Mouse (Mus musculus) hindbrain, postnatal 0 days (tissue): ENCODE results near the gene 1500009L16Rik. TPM values are rescaled to one million over a fixed set of nuclear protein-coding genes. Genes with fewer than 3 reads are reported as not detected.

Experiments used
- ATAC-seq: fragments of 200-750 bp; cut with Nextera tagmentation; 2 replicates; pipeline ENCODE4 v1.8.0; 2017; ENCODE audit warnings: mild to moderate bottlenecking, moderate TSS enrichment, moderate library complexity
- DNase-seq: peaks from one replicate; pipeline ENCODE4 v3.0.0-alpha.2; 2015; ENCODE audit warnings: low spot score
- H3K27ac ChIP-seq: fragments of 300-500 bp; sonication (generic); 2 replicates; pipeline ENCODE4 v1.5.1; 2014; ENCODE audit warnings: mild to moderate bottlenecking
- H3K27me3 ChIP-seq: fragments of 300-500 bp; sonication (generic); 2 replicates; pipeline ENCODE4 v1.6.1; 2014; ENCODE audit warnings: low read length, mixed read lengths; ENCODE audit not compliant: insufficient read depth
- H3K36me3 ChIP-seq: fragments of 300-500 bp; sonication (generic); 2 replicates; pipeline ENCODE4 v1.6.1; 2014; ENCODE audit warnings: low read length, mixed read lengths; ENCODE audit not compliant: insufficient read depth
- H3K4me1 ChIP-seq: fragments of 300-500 bp; sonication (generic); 2 replicates; pipeline ENCODE4 v1.6.1; 2014; ENCODE audit warnings: antibody characterized with exemption, low read length, mixed read lengths; ENCODE audit not compliant: insufficient read depth
- H3K4me2 ChIP-seq: fragments of 300-500 bp; sonication (generic); 2 replicates; pipeline ENCODE4 v1.6.1; 2014; ENCODE audit warnings: low read depth, mild to moderate bottlenecking, low read length, moderate library complexity, mixed read lengths
- H3K4me3 ChIP-seq: fragments of 300-500 bp; sonication (generic); 2 replicates; pipeline ENCODE4 v1.5.1; 2014; ENCODE audit warnings: low read length
- H3K9ac ChIP-seq: fragments of 300-500 bp; sonication (generic); replicated peaks from 2 replicates; pipeline ENCODE4 v1.6.1; 2014; ENCODE audit warnings: mild to moderate bottlenecking, low read length, moderate library complexity, mixed read lengths
- H3K9me3 ChIP-seq: fragments of 300-500 bp; sonication (generic); 2 replicates; pipeline ENCODE4 v1.6.1; 2016; ENCODE audit warnings: low read length, mixed read lengths
- CTCF ChIP-seq: IDR thresholded peaks from 2 replicates; pipeline ENCODE4 v1.5.1; 2016; ENCODE audit warnings: antibody characterized with exemption, control low read depth, low read depth
- WGBS: fragments of 180-500 bp; shearing (Covaris S2); extraction: QIAGEN DNeasy Blood & Tissue Kit; methylation state at CpG from one replicate; pipeline ENCODE4 v1.1.7; 2014; 5-methylcytosine and 5-hydroxymethylcytosine counted together
- polyA plus RNA-seq: library from polyadenylated mRNA; unstranded; fragments of >200 nt; fragmentation: Nextera tagmentation; extraction: Ambion mirVana; gene quantifications from 2 replicates; pipeline ENCODE4 v1.2.1, GENCODE M21; 2015
- total RNA-seq: library from RNA; depleted of rRNA; stranded (reverse); fragments of >200 nt; gene quantifications from 2 replicates; pipeline ENCODE4 v1.2.3, GENCODE M21; 2014

The 1500009L16Rik gene
- total and polyA plus RNA-seq, 2 experiments from 2014 or later, result 37.6 to 108 TPM

- no peak for TF ChIP-seq CTCF
- Histone ChIP-seq H3K9ac (no peak overlapping the region), H3K27ac (no peak overlapping the region), H3K36me3 (no peaks in the 10 kb centered on the region), H3K4me1 (peaks cover 5% of the 10 kb centered on the region; the same call in 1 of the 2 replicates), H3K27me3 (no peaks in the 10 kb centered on the region), H3K4me3 (no peak overlapping the region), H3K4me2 (no peak overlapping the region), H3K9me3 (no peaks in the 10 kb centered on the region)
- 73% methylated on average over 6 of the region's 6 CpGs for WGBS
- ATAC-seq (no peak), DNase-seq (no peak)
Observed at GRCm38 (mm10) chr10:83728529-83728928, 5.9 kb downstream of the 1500009L16Rik start.

GRCm38 (mm10) chr10:83729076-83729475 lies 6.4 kb downstream of the 1500009L16Rik start:
- Histone ChIP-seq H3K4me2 (no peak overlapping the region), H3K27ac (no peak overlapping the region), H3K36me3 (no peaks in the 10 kb centered on the region), H3K9me3 (no peaks in the 10 kb centered on the region), H3K27me3 (no peaks in the 10 kb centered on the region), H3K9ac (no peak overlapping the region), H3K4me1 (no peaks in the 10 kb centered on the region; the same call in 1 of the 2 replicates), H3K4me3 (no peak overlapping the region)
- WGBS, result 84% methylated on average over 3 of the region's 3 CpGs
- ATAC-seq, result no peak; the same call in 1 of the 2 replicates
- no peak for DNase-seq
- TF ChIP-seq CTCF, result no peak

- H3K9me3 ChIP-seq, result no peaks in the 10 kb centered on the region
- ATAC-seq, result peak; percentile 70
- H3K4me3 ChIP-seq, result no peak overlapping the region
- TF ChIP-seq CTCF, result peak; percentile 95
- 37% methylated on average over 7 of the region's 7 CpGs for WGBS
- peak; percentile 89 for DNase-seq
- H3K4me2 ChIP-seq, result no peak overlapping the region
- H3K9ac ChIP-seq, result no peak overlapping the region
- H3K27ac ChIP-seq, result no peak overlapping the region
- no peaks in the 10 kb centered on the region for H3K27me3 ChIP-seq
- H3K4me1 ChIP-seq, result no peaks in the 10 kb centered on the region; the same call in 1 of the 2 replicates
- no peaks in the 10 kb centered on the region for H3K36me3 ChIP-seq
Observed at GRCm38 (mm10) chr10:83729492-83729891, 6.8 kb downstream of the 1500009L16Rik start.

GRCm38 (mm10) chr10:83733725-83734124 lies 11.1 kb downstream of the 1500009L16Rik start:
- H3K36me3 ChIP-seq, result no peaks in the 10 kb centered on the region
- ATAC-seq (no peak), DNase-seq (no peak)
- no peaks in the 10 kb centered on the region; the same call in 1 of the 2 replicates for H3K4me1 ChIP-seq
- H3K27me3 ChIP-seq, result no peaks in the 10 kb centered on the region
- TF ChIP-seq CTCF, result no peak
- H3K27ac ChIP-seq, result no peak overlapping the region
- no peak overlapping the region for H3K4me2 ChIP-seq
- H3K4me3 ChIP-seq, result no peak overlapping the region
- WGBS, result 89% methylated on average over 4 of the region's 4 CpGs
- H3K9me3 ChIP-seq, result no peaks in the 10 kb centered on the region
- H3K9ac ChIP-seq, result no peak overlapping the region

GRCm38 (mm10) chr10:83738996-83739655 lies 16.5 kb downstream of the 1500009L16Rik start:
- 88% methylated on average over 15 of the region's 15 CpGs for WGBS
- H3K9ac ChIP-seq, result no peak overlapping the region
- no peak overlapping the region for H3K4me3 ChIP-seq
- no peak overlapping the region for H3K27ac ChIP-seq
- no peaks in the 10 kb centered on the region for H3K9me3 ChIP-seq
- no peak overlapping the region for H3K4me2 ChIP-seq
- H3K27me3 ChIP-seq, result no peaks in the 10 kb centered on the region
- DNase-seq (no peak), ATAC-seq (no peak)
- H3K36me3 ChIP-seq, result no peaks in the 10 kb centered on the region
- TF ChIP-seq CTCF, result no peak
- H3K4me1 ChIP-seq, result no peaks in the 10 kb centered on the region

GRCm38 (mm10) chr10:83744656-83745055 lies 22.0 kb downstream of the 1500009L16Rik start:
- no peak for TF ChIP-seq CTCF
- H3K4me1 ChIP-seq, result no peaks in the 10 kb centered on the region

GRCm38 (mm10) chr10:83753056-83753455 lies 30.4 kb downstream of the 1500009L16Rik start:
- Histone ChIP-seq H3K36me3 (no peaks in the 10 kb centered on the region), H3K27ac (no peak overlapping the region)
- TF ChIP-seq CTCF, result no peak

More at GRCm38 (mm10) chr10:83744656-83745055, 22.0 kb downstream of the 1500009L16Rik start:
- no peak overlapping the region for H3K9ac ChIP-seq
- no peaks in the 10 kb centered on the region for H3K27me3 ChIP-seq
- H3K9me3 ChIP-seq, result no peaks in the 10 kb centered on the region
- no peak for ATAC-seq
- 79% methylated on average over 3 of the region's 3 CpGs for WGBS
- no peaks in the 10 kb centered on the region for H3K36me3 ChIP-seq
- no peak overlapping the region for H3K27ac ChIP-seq
- no peak overlapping the region for H3K4me3 ChIP-seq
- H3K4me2 ChIP-seq, result no peak overlapping the region
- no peak for DNase-seq

More at GRCm38 (mm10) chr10:83753056-83753455, 30.4 kb downstream of the 1500009L16Rik start:
- no peaks in the 10 kb centered on the region for H3K27me3 ChIP-seq
- no peaks in the 10 kb centered on the region for H3K9me3 ChIP-seq
- no peak overlapping the region for H3K9ac ChIP-seq
- no peak for DNase-seq
- no peak for ATAC-seq
- no peaks in the 10 kb centered on the region for H3K4me1 ChIP-seq
- H3K4me2 ChIP-seq, result no peak overlapping the region
- no peak overlapping the region for H3K4me3 ChIP-seq
- WGBS, result 94% methylated on average over 1 of the region's 1 CpGs
